Mouse (Mus musculus) neural tube, embryonic 12.5 days (tissue): Measurements from ENCODE around the gene 4930469K13Rik. TPM values are rescaled to one million over a fixed set of nuclear protein-coding genes. Genes with fewer than 3 reads are reported as not detected.

Experiments used
- ATAC-seq: fragments of 200-750 bp; cut with Nextera tagmentation; 2 replicates; pipeline ENCODE4 v1.8.0; 2017; ENCODE audit warnings: low read depth, mild to moderate bottlenecking, moderate TSS enrichment, moderate library complexity; ENCODE audit not compliant: low FRiP score
- H3K27ac ChIP-seq: fragments of 300-500 bp; sonication (generic); 2 replicates; pipeline ENCODE4 v1.5.1; 2016
- H3K27me3 ChIP-seq: fragments of 300-500 bp; sonication (generic); replicated peaks from 2 replicates; pipeline ENCODE4 v1.6.1; 2016; ENCODE audit warnings: mild to moderate bottlenecking
- H3K36me3 ChIP-seq: fragments of 300-500 bp; sonication (generic); 2 replicates; pipeline ENCODE4 v1.6.1; 2016; ENCODE audit warnings: mild to moderate bottlenecking
- H3K4me1 ChIP-seq: fragments of 300-500 bp; sonication (generic); 2 replicates; pipeline ENCODE4 v1.6.1; 2016
- H3K4me2 ChIP-seq: fragments of 300-500 bp; sonication (generic); replicated peaks from 2 replicates; pipeline ENCODE4 v1.6.1; 2016; ENCODE audit warnings: mild to moderate bottlenecking
- H3K4me3 ChIP-seq: fragments of 300-500 bp; sonication (generic); 2 replicates; pipeline ENCODE4 v1.5.1; 2016
- H3K9ac ChIP-seq: fragments of 300-500 bp; sonication (generic); 2 replicates; pipeline ENCODE4 v1.6.1; 2016; ENCODE audit warnings: mild to moderate bottlenecking
- H3K9me3 ChIP-seq: fragments of 300-500 bp; sonication (generic); 2 replicates; pipeline ENCODE4 v1.6.1; 2016; ENCODE audit warnings: mild to moderate bottlenecking
- WGBS: fragments of 180-500 bp; shearing (Covaris S2); methylation state at CpG from one replicate; pipeline ENCODE4 v1.1.7; 2016; 5-methylcytosine and 5-hydroxymethylcytosine counted together
- polyA plus RNA-seq: library from polyadenylated mRNA; unstranded; fragments of >200 nt; fragmentation: Nextera tagmentation; extraction: Ambion mirVana; gene quantifications from 2 replicates; pipeline ENCODE4 v1.2.1, GENCODE M21; 2016

The 4930469K13Rik gene
- polyA plus RNA-seq, 1 experiment from 2014 or later: 21.1 TPM

DNA sequence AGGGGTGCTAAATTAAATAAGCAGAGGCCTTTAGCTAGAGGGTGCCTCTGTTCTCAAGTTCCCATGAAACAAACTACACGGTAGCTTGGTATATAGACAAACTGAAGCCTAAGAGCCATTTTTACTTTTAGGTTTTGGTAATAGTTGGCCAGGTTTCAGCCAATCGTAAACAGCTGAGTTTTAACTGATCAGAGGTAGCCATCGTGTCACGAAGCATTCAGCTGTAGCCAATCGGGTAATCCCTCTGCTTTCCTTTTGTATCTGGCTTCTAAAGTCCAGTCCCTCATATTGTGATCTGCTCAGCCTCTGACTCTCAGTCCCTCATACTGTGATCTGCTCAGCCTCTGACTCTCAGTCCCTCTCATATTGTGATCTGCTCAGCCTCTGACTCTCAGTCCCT, 68.7 kb downstream of the 4930469K13Rik start:
- Histone ChIP-seq H3K36me3 (no peaks in the 10 kb centered on the region), H3K9me3 (no peaks in the 10 kb centered on the region), H3K4me3 (no peak overlapping the region), H3K4me2 (no peak overlapping the region), H3K9ac (no peak overlapping the region), H3K27ac (no peak overlapping the region), H3K27me3 (no peaks in the 10 kb centered on the region), H3K4me1 (no peaks in the 10 kb centered on the region)
- WGBS: 76% methylated on average over 5 of the region's 5 CpGs
- no peak for ATAC-seq

DNA sequence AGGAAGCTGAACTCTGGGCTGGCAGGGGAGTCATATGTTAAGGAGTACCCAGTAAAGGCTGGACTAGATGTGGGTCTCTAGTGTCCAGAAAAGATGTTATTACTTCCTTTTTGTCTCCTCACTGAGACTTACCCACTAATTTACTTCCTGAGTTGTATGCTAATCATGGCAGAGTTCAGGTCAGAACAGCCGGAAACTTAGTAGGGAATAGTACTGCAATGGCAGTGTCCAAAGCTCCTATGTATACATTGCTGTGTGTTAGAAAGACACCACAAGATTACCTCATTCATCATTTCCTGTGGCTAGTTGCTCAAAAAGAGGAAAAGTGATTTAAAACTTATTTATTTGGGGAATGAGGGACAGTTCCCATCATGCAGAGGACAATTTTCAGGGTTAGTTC, 73.3 kb downstream of the 4930469K13Rik start:
- no peak for ATAC-seq
- Histone ChIP-seq H3K27ac (no peak overlapping the region), H3K9ac (no peak overlapping the region), H3K27me3 (no peaks in the 10 kb centered on the region), H3K36me3 (no peaks in the 10 kb centered on the region), H3K9me3 (no peaks in the 10 kb centered on the region), H3K4me3 (no peak overlapping the region), H3K4me2 (no peak overlapping the region), H3K4me1 (no peaks in the 10 kb centered on the region)
- 92% methylated on average over 1 of the region's 1 CpGs for WGBS

DNA sequence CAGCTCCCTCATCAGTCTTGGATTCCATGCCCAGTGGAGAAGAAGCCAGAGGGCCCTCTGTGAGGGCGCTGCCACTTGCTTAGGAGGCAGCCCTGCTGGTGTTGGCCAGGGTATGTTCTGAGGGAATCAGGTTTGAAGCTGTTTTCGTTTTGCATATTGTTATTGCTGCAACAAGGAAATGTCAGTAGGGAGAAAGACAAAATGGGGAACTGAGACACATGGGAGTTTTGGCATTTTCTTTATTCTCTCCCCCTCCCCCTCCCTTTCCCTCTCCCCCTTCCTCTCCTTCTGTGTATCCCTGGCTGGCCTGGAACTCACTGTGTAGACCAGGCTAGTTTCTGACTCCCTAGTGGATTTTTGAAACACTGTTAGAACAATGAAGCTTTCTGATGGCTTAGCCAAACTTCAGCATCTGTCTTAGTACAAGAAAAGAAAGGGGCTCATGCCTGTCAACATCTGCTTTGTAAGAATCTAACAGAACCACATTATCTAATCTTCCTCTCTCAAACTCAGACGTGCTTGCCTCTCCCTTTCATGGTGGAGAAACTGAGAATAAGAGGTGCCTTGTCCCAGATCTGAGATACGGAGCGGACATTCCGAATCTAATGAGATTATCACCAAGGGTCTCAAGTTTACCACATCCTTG, 86.2 kb downstream of the 4930469K13Rik start:
- Histone ChIP-seq H3K9me3 (no peaks in the 10 kb centered on the region), H3K36me3 (no peaks in the 10 kb centered on the region), H3K27ac (no peak overlapping the region), H3K4me1 (no peaks in the 10 kb centered on the region), H3K4me2 (no peak overlapping the region), H3K27me3 (no peaks in the 10 kb centered on the region), H3K4me3 (no peak overlapping the region), H3K9ac (no peak overlapping the region)
- WGBS: 72% methylated on average over 6 of the region's 6 CpGs
- no peak for ATAC-seq

DNA sequence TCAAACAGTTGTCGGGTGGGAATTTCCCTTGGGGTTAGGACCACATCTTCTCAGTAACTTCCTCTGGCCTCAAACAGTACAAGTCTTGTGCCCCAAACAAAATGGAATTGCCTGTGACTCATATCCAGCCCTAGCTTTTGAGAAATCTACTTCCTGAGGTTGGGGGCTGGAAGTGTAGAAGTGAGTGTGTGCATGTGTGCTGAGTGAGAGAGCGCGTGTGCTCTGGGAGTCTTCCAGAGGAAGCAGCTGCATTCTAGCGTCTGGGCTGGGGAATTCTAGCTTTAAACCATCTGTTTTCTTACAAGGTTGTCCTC, 87.5 kb downstream of the 4930469K13Rik start:
- no peaks in the 10 kb centered on the region for H3K9me3 ChIP-seq
- H3K9ac ChIP-seq: no peak overlapping the region
- H3K27me3 ChIP-seq: no peaks in the 10 kb centered on the region
- H3K27ac ChIP-seq: no peak overlapping the region
- no peak overlapping the region for H3K4me3 ChIP-seq
- H3K36me3 ChIP-seq: no peaks in the 10 kb centered on the region
- no peaks in the 10 kb centered on the region for H3K4me1 ChIP-seq
- no peak overlapping the region for H3K4me2 ChIP-seq
- ATAC-seq: no peak
- WGBS: 80% methylated on average over 4 of the region's 4 CpGs

DNA sequence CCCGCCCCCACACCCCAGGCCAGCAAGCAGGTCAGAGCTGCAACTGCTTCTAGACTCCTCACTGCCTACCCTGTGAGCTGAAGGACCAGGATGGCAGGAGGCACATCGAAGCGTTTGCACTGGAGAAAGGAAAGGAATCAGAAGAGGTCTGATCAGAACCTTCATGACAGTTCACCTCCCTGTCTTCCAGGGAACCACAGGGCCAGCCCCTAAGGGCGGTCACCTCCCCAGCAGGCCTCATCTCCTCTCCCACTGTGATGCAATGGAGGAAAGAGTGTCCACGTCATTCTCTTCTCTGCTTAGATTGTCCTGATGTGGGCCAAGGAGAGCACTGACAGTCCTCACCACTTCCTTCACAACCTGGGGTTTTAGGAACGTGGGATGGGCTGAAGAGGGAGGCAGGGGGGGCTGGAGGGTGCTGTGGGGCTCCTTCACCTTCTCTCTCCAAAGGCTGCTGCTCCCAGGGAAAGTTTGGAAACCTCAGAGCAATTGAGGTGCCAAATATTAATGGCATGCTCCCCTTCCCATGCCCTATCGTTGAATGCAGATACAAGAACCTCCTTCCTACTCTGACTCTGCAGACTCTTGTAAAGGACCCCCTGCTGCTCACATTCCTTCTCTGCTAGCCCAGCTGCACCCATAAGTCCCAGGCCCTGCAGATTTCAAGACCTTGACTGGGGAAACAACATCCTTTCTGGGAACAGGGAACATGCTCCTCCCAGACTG, 88.1 kb downstream of the 4930469K13Rik start:
- no peak overlapping the region for H3K4me3 ChIP-seq
- no peak overlapping the region for H3K9ac ChIP-seq
- no peaks in the 10 kb centered on the region for H3K4me1 ChIP-seq
- ATAC-seq: no peak
- no peaks in the 10 kb centered on the region for H3K36me3 ChIP-seq
- WGBS: 77% methylated on average over 7 of the region's 7 CpGs
- H3K27ac ChIP-seq: no peak overlapping the region
- no peaks in the 10 kb centered on the region for H3K27me3 ChIP-seq
- no peak overlapping the region for H3K4me2 ChIP-seq
- no peaks in the 10 kb centered on the region for H3K9me3 ChIP-seq

DNA sequence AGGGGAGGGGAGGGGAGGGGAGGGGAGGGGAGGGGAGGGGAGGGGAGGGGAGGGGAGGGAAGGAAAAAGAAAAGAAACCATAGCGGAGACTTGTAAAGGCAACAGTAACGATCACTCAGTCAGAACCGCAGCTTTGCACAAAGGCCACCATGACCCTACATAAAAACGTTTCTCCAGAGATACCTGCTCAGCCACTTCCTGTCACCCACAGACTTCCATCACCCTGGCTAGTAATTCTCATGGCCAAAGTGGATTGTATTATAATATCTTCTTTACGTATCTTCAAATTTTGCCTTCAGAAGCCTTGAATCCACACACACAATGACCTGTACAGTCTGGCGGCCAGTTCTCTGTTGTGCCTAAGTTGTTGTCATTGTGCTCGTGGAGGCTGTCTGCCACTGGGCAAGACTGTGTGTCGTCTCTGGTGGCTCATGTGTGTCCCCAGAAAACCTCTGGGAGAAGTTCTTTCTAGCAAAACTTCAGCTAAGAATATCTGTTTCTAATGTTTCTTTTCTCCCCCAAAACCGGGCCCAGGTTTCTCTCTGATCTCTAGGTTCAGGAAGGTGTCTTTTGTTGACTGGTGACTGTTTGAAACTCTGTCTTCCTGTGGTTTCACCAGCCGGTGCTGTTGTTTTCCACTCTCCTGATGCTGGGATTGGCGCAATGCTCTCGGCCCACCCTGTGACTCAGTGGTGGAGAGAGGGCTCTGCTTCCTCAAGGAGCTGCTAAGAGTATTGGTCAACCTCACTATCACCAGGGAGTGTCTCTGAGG, 88.9 kb downstream of the 4930469K13Rik start:
- no peaks in the 10 kb centered on the region for H3K27me3 ChIP-seq
- H3K27ac ChIP-seq: no peak overlapping the region
- H3K9me3 ChIP-seq: no peaks in the 10 kb centered on the region
- H3K4me2 ChIP-seq: no peak overlapping the region
- ATAC-seq: no peak
- H3K4me3 ChIP-seq: no peak overlapping the region
- no peak overlapping the region for H3K9ac ChIP-seq
- no peaks in the 10 kb centered on the region for H3K36me3 ChIP-seq
- no peaks in the 10 kb centered on the region for H3K4me1 ChIP-seq
- WGBS: 77% methylated on average over 12 of the region's 12 CpGs

DNA sequence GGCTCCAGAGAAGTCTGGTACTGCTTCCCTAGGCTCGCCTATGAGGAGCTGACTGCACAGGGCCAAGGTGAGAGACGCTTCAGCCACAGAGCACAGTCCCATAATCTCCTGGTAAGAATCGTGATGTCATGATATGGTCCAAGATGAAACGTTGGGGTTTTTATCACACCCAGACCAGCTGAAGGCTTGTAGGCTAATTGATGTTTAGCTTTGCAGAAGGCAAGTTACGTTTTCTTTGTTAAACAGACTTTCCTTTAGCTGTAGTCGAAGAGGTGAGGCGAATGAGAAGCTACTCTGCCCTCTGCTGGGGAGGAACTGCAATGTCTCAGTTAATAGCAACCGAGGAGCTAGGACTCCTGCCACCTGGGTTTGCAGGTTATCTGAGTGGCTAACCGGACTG, 89.7 kb downstream of the 4930469K13Rik start:
- Histone ChIP-seq H3K4me3 (no peak overlapping the region), H3K27me3 (no peaks in the 10 kb centered on the region), H3K27ac (no peak overlapping the region), H3K36me3 (no peaks in the 10 kb centered on the region), H3K4me2 (no peak overlapping the region), H3K4me1 (no peaks in the 10 kb centered on the region), H3K9me3 (no peaks in the 10 kb centered on the region), H3K9ac (no peak overlapping the region)
- 56% methylated on average over 9 of the region's 9 CpGs for WGBS
- no peak for ATAC-seq

DNA sequence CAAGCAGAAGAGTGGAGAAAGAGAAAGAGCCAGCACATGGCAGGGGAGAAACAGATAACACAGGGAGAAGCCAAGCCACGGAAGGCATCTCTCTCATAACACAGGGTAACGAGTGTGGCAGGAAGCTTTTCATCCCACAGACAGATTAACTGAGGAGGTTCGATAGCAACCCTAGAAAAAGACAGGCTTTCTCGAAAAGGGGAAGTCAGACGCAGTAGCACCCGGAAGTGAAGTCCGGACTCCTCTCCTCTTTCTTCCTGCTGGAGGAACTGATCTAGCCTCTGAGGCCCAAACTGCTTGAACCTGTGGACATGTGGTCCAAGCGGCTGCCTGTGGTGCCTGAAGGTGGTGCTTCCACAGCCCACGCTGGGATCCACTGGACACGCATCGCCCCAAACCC, 90.1 kb downstream of the 4930469K13Rik start:
- no peaks in the 10 kb centered on the region for H3K27me3 ChIP-seq
- WGBS: 89% methylated on average over 11 of the region's 11 CpGs

DNA sequence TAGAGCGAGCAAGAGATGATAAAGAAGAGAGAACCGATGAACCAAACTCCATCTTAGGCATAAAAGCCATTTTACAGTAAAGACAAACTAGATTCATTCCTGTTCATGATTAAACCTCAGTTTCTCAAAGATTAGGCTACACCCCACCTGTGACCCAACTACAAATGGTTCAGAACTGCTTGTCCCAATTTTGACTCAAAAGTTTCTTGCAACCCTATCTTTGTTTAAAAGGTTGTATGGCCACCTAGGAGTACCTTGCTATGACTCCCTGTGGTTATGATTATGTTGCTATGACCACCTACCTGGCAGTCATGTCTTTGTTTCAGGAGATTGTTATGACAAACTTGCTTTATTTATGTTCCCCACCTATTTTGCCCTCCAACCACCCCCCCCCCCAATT, 90.7 kb downstream of the 4930469K13Rik start:
- H3K9ac ChIP-seq: no peak overlapping the region
- no peaks in the 10 kb centered on the region for H3K9me3 ChIP-seq
- H3K4me1 ChIP-seq: no peaks in the 10 kb centered on the region
- 93% methylated on average over 2 of the region's 2 CpGs for WGBS
- H3K27me3 ChIP-seq: no peaks in the 10 kb centered on the region
- no peak overlapping the region for H3K4me3 ChIP-seq
- H3K36me3 ChIP-seq: no peaks in the 10 kb centered on the region
- no peak for ATAC-seq
- no peak overlapping the region for H3K27ac ChIP-seq
- H3K4me2 ChIP-seq: no peak overlapping the region

More for the DNA sequence above, 90.1 kb downstream of the 4930469K13Rik start:
- H3K4me2 ChIP-seq: no peak overlapping the region
- H3K9ac ChIP-seq: no peak overlapping the region
- no peak overlapping the region for H3K27ac ChIP-seq
- H3K4me3 ChIP-seq: no peak overlapping the region
- no peak for ATAC-seq
- H3K36me3 ChIP-seq: no peaks in the 10 kb centered on the region
- H3K9me3 ChIP-seq: no peaks in the 10 kb centered on the region
- H3K4me1 ChIP-seq: no peaks in the 10 kb centered on the region

DNA sequence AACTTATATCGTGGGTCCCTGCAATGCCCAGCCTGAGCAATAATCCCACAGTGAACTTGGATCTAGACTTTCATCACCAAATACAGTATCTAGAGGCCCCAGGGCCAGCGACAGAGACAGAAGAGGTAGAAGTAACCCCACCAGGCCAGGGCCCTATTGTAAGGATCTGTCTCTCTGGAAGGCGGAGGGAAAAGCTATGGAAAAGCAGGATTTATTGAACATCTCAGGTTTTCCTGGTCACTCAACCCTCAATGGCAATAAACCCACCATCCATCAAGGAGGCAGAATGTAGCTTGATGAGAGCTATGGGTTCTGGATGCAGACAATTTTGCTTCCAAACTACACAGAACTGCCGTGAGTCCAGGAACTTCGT, 95.8 kb downstream of the 4930469K13Rik start:
- Histone ChIP-seq H3K9ac (no peak overlapping the region), H3K4me3 (no peak overlapping the region), H3K4me1 (no peaks in the 10 kb centered on the region), H3K27ac (no peak overlapping the region), H3K4me2 (no peak overlapping the region), H3K9me3 (no peaks in the 10 kb centered on the region), H3K27me3 (no peaks in the 10 kb centered on the region), H3K36me3 (no peaks in the 10 kb centered on the region)
- WGBS: 76% methylated on average over 5 of the region's 5 CpGs
- no peak for ATAC-seq

DNA sequence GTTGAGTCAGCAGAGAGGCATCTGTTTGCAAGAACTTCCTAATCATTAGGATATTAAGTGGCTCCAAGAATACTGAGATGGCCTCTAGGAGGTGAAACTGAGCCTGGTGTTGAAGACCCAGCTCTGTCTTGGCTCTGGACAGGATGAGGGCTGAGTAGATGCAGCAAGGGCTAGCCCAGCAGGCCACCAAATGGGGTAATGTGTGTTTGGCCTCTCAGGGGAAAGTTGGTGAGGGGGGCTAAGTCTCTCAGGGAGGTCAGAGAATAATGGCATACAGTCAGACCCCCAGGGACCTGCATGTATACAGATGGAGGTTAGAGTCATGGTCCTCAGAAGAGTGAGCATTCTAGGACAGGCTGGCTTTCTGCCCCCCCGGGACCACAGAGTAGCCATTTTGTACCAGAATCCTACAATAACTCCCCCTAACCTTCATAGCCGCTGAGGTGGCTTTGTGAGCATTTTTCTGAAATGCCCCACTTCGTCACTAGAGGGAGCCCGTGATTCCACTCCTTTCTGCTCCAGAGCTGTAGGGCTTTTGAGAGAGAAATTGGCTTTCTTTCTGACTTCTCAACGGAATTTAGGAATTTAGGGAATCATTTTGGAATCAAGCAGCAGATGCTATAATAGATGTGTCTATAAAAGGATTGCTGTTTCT, 96.3 kb downstream of the 4930469K13Rik start:
- H3K27ac ChIP-seq: no peak overlapping the region
- H3K9ac ChIP-seq: no peak overlapping the region
- H3K9me3 ChIP-seq: no peaks in the 10 kb centered on the region
- no peak for ATAC-seq
- H3K4me2 ChIP-seq: no peak overlapping the region
- no peaks in the 10 kb centered on the region for H3K4me1 ChIP-seq
- H3K36me3 ChIP-seq: no peaks in the 10 kb centered on the region
- no peaks in the 10 kb centered on the region for H3K27me3 ChIP-seq
- no peak overlapping the region for H3K4me3 ChIP-seq
- WGBS: 13% methylated on average over 5 of the region's 5 CpGs

DNA sequence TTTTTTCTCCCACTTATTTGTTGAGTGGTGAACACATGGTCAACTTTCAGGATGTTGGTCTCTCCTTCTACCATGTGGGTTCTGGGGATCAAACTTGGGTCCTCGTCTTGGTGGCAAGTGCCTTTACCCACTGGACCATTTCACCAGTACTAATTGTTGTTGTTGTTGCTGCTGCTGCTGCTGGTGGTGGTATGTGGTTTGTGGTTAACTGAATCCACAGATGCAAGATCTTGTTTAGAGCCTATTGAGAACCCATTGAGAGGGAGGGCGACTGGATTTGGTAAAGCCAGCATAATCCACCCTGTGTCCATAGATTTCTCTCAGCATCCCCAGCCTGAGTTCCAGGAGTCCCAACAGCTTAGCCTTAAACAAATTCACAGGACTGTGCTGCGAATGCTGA, 97.9 kb downstream of the 4930469K13Rik start:
- Histone ChIP-seq H3K36me3 (no peaks in the 10 kb centered on the region), H3K9ac (no peak overlapping the region), H3K27me3 (no peaks in the 10 kb centered on the region), H3K27ac (no peak overlapping the region), H3K9me3 (no peaks in the 10 kb centered on the region), H3K4me2 (no peak overlapping the region), H3K4me1 (no peaks in the 10 kb centered on the region), H3K4me3 (no peak overlapping the region)
- 84% methylated on average over 3 of the region's 3 CpGs for WGBS
- ATAC-seq: no peak
